Mouse (Mus musculus) telencephalon, adult 2 months (tissue): ENCODE measurements around the gene Rab40b.
"Not testable (repeated sequence)": the region's sequence is repeated elsewhere in the genome, so short reads cannot be mapped to it uniquely, and the experiment has no call there.

ENCODE experiments used
- DNase-seq: peaks from one replicate; pipeline ENCODE4 v3.0.0-alpha.2; 2011; ENCODE audit warnings: low read depth, low spot score

The Rab40b gene

GRCm38 (mm10) chr11:121368731-121369130, 19.3 kb downstream of the Rab40b start:
- DNase-seq = no peak

GRCm38 (mm10) chr11:121367170-121367707, 20.8 kb downstream of the Rab40b start:
- no peak for DNase-seq

- no peak for DNase-seq
Measured at GRCm38 (mm10) chr11:121362212-121362611, 25.8 kb downstream of the Rab40b start.

GRCm38 (mm10) chr11:121354091-121354707, 33.9 kb downstream of the Rab40b start, which contains the start of gene Wdr45b:
Wdr45b (minus strand) TSS chr11:121354445.
- peak; percentile 96 for DNase-seq

GRCm38 (mm10) chr11:121353326-121354090, 34.5 kb downstream of the Rab40b start:
- no peak for DNase-seq

- not testable (repeated sequence) for DNase-seq
Measured at GRCm38 (mm10) chr11:121348727-121349126, 39.3 kb downstream of the Rab40b start.

GRCm38 (mm10) chr11:121348166-121348565, 39.9 kb downstream of the Rab40b start:
- DNase-seq = no peak

- DNase-seq = no peak
Measured at GRCm38 (mm10) chr11:121347036-121347435, 41.0 kb downstream of the Rab40b start.

- not testable (repeated sequence) for DNase-seq
Measured at GRCm38 (mm10) chr11:121342423-121342822, 45.6 kb downstream of the Rab40b start.

GRCm38 (mm10) chr11:121340287-121340686, 47.8 kb downstream of the Rab40b start:
- no peak for DNase-seq

GRCm38 (mm10) chr11:121339647-121340046, 48.4 kb downstream of the Rab40b start:
- no peak for DNase-seq

GRCm38 (mm10) chr11:121331641-121332040, 56.4 kb downstream of the Rab40b start:
- no peak for DNase-seq

- DNase-seq = no peak
Measured at GRCm38 (mm10) chr11:121328619-121329018, 59.4 kb downstream of the Rab40b start.

- DNase-seq = no peak
Measured at GRCm38 (mm10) chr11:121328206-121328605, 59.8 kb downstream of the Rab40b start.

- DNase-seq = no peak
Measured at GRCm38 (mm10) chr11:121326681-121327080, 61.4 kb downstream of the Rab40b start.

- DNase-seq = no peak
Measured at GRCm38 (mm10) chr11:121326034-121326433, 62.0 kb downstream of the Rab40b start.

GRCm38 (mm10) chr11:121307712-121308111, 80.3 kb downstream of the Rab40b start:
- not testable (repeated sequence) for DNase-seq

- no peak for DNase-seq
Measured at GRCm38 (mm10) chr11:121306608-121307007, 81.4 kb downstream of the Rab40b start.
